Comparison of ENCODE assay signal across 13 mouse cellular contexts in genomic region chr2:121620582-121621261, GRCm38 (mm10).
DNase-seq lines count a peak whose midpoint lies in the region; ATAC-seq and TF ChIP-seq lines count a peak whose summit lies in the region.
"Had no signal": no experiment of that assay in that cellular context is flagged by ENCODE, and none has a peak within 500 bp of the region (broad histone marks: within the 10 kb centered on the region; RNA-seq: fewer than 3 reads in every experiment).

No protein-coding gene starts in this region.

- H3K27ac ChIP-seq in forebrain, embryonic 14.5 days (ENCODE audit: low read depth, low read length) = peak overlapping the region; percentile 65; the same call in 1 of the 2 replicates
- peak overlapping the region; percentile 49; the same call in 1 of the 2 replicates for H3K27ac ChIP-seq in midbrain, embryonic 12.5 days (replicated peaks)
- H3K27ac ChIP-seq: kidney, embryonic 15.5 days; liver, embryonic 12.5 days had no signal

- TF ChIP-seq CTCF in brain, embryonic 14.5 days (IDR thresholded peaks at IDR 0.05; ENCODE audit: borderline replicate concordance, extremely low read depth, insufficient read depth, insufficient read length) = no peak

- DNase-seq in cerebellum, adult 9-10 months = peak; percentile 56
- no peak for DNase-seq in cerebellum, adult 9-11 months
- DNase-seq in brain, embryonic 14.5 days (ENCODE audit: low read depth) = peak; percentile 57
- DNase-seq in forebrain, embryonic 14.5 days (ENCODE audit: low spot score) = peak; percentile 34
- DNase-seq in adrenal gland, postnatal 10 days = no peak
- DNase-seq in thymus, postnatal 14 days = no peak
- DNase-seq: right cerebral cortex, postnatal 4 days had no signal

- H3K4me1 ChIP-seq in forebrain, embryonic 14.5 days (ENCODE audit: control insufficient read depth, insufficient read depth, low read length) = peaks cover 14% of the 10 kb centered on the region
- peaks cover 16% of the 10 kb centered on the region for H3K4me1 ChIP-seq in midbrain, embryonic 12.5 days
- H3K4me1 ChIP-seq: liver, embryonic 12.5 days had no signal

- no peaks in the 10 kb centered on the region for H3K36me3 ChIP-seq in forebrain, embryonic 14.5 days (ENCODE audit: control insufficient read depth, insufficient read depth, low read length)
- H3K36me3 ChIP-seq in midbrain, embryonic 12.5 days = no peaks in the 10 kb centered on the region
- H3K36me3 ChIP-seq: G1E; kidney, embryonic 15.5 days; liver, embryonic 12.5 days had no signal

- no peak for TF ChIP-seq POLR2A in brain, embryonic 14.5 days (IDR thresholded peaks at IDR 0.05; ENCODE audit: borderline replicate concordance, extremely low read depth, insufficient read depth, insufficient read length, poor library complexity, severe bottlenecking)

- ATAC-seq in forebrain, embryonic 14.5 days = peak; percentile 49; the same call in 1 of the 2 replicates
- ATAC-seq in midbrain, embryonic 12.5 days (ENCODE audit: low FRiP score, low read depth) = peak; percentile 49; the same call in 1 of the 2 replicates
- no peak for ATAC-seq in erythroblast, adult 5-6 weeks (replicated peaks; ENCODE audit: low FRiP score, poor library complexity, severe bottlenecking)
- ATAC-seq: inflammation-experienced regulatory T-cells, adult 6 months; liver, embryonic 12.5 days had no signal

- H3K4me2 ChIP-seq in forebrain, embryonic 14.5 days (ENCODE audit: low read length) = no peak overlapping the region
- no peak overlapping the region for H3K4me2 ChIP-seq in midbrain, embryonic 12.5 days (replicated peaks)
- H3K4me2 ChIP-seq: kidney, embryonic 15.5 days; liver, embryonic 12.5 days had no signal

- WGBS in forebrain, embryonic 14.5 days = 19% methylated on average over 7 of the region's 7 CpGs
- WGBS in midbrain, embryonic 12.5 days = 58% methylated on average over 7 of the region's 7 CpGs

- no peaks in the 10 kb centered on the region for H3K27me3 ChIP-seq in forebrain, embryonic 14.5 days (replicated peaks; ENCODE audit: control insufficient read depth, insufficient read depth, low read length)
- H3K27me3 ChIP-seq in midbrain, embryonic 12.5 days = no peaks in the 10 kb centered on the region
- H3K27me3 ChIP-seq: kidney, embryonic 15.5 days had no signal

- H3K4me3 ChIP-seq in forebrain, embryonic 14.5 days (ENCODE audit: low read depth, low read length) = no peak overlapping the region
- H3K4me3 ChIP-seq in midbrain, embryonic 12.5 days = no peak overlapping the region
- H3K4me3 ChIP-seq: kidney, embryonic 15.5 days; liver, embryonic 12.5 days had no signal

- H3K9me3 ChIP-seq in forebrain, embryonic 14.5 days (replicated peaks; ENCODE audit: control insufficient read depth, low read length) = no peaks in the 10 kb centered on the region
- no peaks in the 10 kb centered on the region for H3K9me3 ChIP-seq in midbrain, embryonic 12.5 days
- H3K9me3 ChIP-seq: G1E; kidney, embryonic 15.5 days; liver, embryonic 12.5 days had no signal

- no peak overlapping the region for H3K9ac ChIP-seq in forebrain, embryonic 14.5 days (ENCODE audit: low read length)
- no peak overlapping the region for H3K9ac ChIP-seq in midbrain, embryonic 12.5 days (replicated peaks)
- H3K9ac ChIP-seq: kidney, embryonic 15.5 days; liver, embryonic 12.5 days had no signal

Comparison
In these comparisons a context has a peak if more than half of its experiments do, and no peak if none do; other contexts are left out.
1. DNase-seq: peak in cerebellum, adult 9-10 months (single experiment), brain, embryonic 14.5 days (single experiment) and forebrain, embryonic 14.5 days (single experiment); none in cerebellum, adult 9-11 months (single experiment), adrenal gland, postnatal 10 days (single experiment) and thymus, postnatal 14 days (single experiment).